Mouse (Mus musculus) megakaryocyte, embryonic 14.5 days (primary cell): Measurements from ENCODE around the gene Dnaja4.

Experiments
- FLI1 ChIP-seq: IDR thresholded peaks from 2 replicates; pipeline ENCODE4 v1.6.1; 2012; ENCODE audit warnings: low read length, inconsistent platforms, mixed read lengths
- GATA1 ChIP-seq: IDR thresholded peaks from 3 replicates; pipeline ENCODE4 v1.6.1; 2012; ENCODE audit warnings: mixed read lengths, low read length, inconsistent platforms, borderline replicate concordance

GRCm38 (mm10) chr9:54664358-54664757, 34.3 kb upstream of the Dnaja4 start:
- TF ChIP-seq GATA1 (no peak), FLI1 (no peak)
